Mouse (Mus musculus): ENCODE data around the gene Gadl1.
A peak's percentile ranks its signal among the peaks of the same experiment; 100 is the strongest.

Gene Gadl1

DNA sequence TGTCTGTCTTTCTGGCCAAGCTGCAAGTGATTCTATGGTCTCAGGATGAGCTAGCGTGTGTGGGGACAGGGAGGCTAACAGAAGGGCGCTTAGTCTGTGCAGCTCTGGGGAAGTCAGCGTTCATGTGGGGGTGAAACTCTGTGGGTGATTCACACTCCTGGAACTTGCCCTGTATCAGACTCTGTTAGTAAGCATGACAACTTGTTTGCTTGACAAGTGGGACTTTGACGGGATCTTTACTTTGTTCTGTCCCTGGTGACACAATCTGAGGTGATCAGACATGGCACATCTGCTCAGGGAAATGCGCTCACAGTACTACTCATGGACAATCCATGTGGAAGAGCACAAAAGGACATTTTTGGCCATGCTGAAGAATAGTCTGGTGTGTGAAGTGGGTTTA lies 178.0 kb downstream of the Gadl1 start:
- no peak for DNase-seq (ENCODE audit: low spot score in 2 of 2)

DNA sequence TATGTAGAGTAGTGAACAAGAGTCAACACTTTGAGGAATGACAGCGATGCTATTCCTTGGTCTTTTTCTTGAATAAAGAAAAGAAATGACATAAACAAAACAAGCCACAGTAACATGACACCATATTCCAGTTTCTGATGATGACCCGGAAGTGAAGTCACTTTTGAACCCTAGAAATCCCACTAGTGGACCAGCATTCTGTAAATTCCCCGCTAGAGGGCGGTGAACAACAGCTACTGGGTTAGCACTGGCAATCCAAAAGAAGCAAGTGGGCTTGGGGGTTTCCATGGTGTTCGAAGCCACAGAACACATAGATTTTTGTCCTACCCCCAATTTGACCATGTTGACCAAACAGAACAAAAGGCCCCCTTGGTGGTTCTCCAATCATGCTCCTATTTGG lies 178.6 kb downstream of the Gadl1 start:
- peak in 1 of 2 experiments; percentile 77 for DNase-seq (ENCODE audit: low spot score in 2 of 2)

DNA sequence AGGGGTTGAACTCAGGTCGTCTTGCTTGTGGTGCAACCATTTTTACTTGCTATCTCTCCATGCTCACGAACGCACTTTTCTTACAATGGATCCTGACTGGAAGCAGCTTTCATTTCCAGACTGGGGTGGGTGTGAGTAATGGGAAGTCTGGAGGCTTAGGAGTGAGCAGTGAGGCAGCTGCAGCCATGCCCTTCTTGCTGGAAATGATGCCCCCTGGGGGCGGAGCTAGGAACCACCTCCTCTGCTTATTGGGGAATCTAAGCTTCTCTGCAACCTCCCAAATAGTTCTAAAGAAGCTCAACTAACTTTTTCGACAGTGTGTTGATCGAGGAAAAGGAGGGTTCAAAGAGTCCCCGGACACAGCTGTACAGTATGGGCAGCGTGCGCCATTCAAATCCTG lies 179.7 kb downstream of the Gadl1 start:
- no peak for DNase-seq (ENCODE audit: low spot score in 2 of 2)

DNA sequence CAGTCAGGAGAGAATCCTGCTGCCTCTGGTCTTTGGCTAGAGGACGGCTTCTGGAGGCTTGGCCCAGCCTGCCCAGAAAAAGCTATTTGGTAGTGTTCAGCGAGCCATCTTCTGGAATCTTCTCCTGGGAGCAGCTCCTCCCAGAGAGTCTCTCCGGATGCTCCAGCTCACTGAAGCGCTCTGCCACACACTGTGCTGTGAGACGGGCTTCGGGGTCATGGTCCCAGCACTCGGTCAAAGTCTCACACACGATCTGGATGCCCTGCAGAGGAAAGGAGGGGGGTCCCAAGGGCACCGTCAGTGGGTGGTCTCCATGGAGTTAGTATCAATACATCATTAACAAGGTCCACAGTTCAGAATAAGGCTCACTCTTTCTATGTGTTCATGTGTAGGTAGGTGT lies 181.0 kb downstream of the Gadl1 start:
- no peak for DNase-seq (ENCODE audit: low spot score in 2 of 2)

DNA sequence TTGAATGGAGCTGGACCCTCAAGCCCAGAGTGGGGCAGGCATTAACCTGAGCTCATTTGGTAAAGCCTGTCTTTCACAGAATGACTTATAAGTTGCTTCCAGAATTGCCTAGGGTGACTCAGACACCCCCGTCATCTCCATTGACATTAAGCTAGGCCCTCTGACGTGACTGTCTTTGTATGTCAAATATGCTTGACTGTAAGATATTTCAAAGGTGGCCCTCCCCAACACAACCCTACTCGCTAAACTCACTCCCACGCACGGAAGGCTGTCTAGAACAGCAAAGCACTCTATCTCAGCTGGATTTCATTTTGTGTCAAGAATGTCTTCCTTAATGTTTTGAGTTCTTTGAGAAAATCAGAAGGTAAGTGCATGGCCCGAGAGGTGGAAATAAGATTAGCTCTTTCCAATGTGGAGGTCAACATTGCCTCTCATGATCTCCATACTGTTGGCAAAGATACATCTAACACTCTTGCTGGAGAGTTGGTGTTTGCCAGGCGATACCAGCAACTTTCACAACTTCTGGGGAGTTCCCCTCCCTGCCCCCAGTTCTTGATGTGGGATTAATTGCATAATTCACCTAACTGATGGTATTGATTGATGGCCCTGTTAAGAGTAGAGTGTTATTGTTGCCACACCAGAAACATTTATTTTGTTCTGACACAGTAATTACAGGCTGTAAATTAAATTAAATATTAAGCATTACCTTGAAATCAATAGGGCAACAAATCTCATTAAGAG lies 182.0 kb downstream of the Gadl1 start:
- DNase-seq (ENCODE audit: low spot score in 2 of 2) = peak in 1 of 2 experiments; percentile 28

DNA sequence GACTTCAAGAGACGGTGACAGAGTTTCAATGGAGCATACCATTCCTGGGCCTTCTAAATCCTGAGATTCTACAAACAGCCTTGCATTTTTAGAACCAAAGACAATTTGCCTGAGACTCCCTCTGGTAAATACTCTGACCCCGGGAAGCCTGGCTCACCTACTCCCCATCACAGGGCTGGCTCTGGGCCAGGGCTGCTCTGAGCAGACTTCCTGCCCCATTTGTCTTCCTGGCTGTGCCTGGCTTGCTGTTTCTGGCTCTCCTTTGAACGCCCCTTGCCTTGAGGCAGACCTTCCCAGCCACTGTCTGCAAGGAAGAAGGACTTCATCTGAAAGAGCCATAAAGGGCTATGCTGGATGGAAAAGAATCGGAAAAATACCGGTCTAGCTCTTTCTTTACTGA lies 182.7 kb downstream of the Gadl1 start:
- DNase-seq (ENCODE audit: low spot score in 2 of 2) = no peak

DNA sequence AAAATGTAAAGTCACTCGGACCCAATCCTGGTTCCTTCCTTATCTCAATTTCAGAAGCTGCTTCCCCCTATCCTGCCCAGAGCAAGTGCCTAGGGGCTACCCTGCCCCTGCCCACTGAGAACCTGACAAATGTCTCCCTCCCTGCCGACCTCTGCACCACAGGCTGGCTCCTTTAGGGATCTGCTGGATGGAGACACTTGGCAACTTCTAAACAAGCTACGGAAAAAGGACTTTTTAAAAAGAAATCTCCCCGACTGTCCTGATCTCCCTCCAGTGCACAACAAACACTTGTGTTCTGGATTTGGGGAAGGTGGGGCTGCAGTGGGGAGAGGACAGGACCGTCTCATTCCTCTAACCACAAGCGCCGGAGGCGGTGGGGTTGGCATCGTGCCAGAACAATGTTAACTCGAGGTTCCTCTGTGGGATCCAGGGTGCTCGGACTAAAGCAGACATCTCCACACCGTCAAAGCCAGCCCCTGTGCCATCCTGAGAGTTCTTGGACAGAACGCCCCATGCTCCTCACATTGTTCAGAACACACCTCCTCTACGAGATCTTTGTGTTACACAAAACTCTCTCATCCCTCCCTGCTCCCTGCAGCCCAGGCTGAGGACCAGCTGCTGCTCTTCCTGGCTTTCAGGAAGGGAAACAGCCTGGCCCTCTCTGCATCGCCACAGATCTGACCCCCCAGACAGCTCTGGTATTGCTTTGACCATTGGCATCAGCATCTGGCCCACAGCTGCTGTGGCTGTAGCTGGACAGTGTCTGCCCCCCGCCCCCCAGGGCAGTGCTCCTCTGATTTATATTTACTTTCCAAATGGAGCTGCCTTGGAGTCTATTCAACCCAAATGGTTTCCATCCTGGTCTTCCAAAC lies 189.7 kb downstream of the Gadl1 start:
- peak in 1 of 2 experiments; percentile 54 for DNase-seq (ENCODE audit: low spot score in 2 of 2)

DNA sequence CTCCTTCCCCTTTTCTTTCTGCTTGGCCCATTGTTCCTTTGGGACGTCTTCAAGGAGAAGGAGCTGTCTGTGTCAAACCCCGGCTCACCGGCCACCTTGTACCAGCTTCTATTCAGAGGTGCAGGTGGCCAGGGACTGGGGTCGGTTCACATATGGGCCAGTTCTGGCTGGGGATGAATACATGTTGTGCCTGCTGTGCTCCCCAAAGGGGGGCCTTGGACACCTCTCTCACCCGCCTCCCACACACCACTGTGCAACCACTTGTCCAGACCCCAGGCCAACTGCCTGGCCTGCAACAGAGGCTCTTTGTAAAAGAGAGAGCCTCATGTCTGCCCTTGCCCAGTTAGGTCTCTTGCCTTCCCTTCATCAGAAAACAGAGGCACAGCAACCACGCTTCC lies 190.3 kb downstream of the Gadl1 start:
- no peak for DNase-seq (ENCODE audit: low spot score in 2 of 2)

DNA sequence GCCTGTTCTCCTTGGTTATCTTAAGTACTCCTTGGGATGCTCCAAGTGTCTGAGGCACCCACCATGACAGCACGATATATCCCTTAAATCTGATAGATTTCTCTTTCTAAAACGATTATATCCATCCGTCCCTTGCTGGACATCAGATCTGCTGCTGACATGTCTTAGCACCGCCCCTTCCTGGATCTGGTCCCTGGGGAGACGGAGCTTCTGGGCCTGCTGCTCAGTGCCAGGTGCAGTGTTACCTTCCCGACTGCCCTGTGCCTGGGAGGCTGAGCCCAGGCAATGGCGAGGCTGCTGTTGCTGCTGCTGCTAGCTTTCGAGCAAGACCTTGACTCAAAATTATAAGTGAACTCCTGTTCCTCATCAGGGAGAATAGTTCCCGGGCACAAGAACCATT lies 190.8 kb downstream of the Gadl1 start:
- DNase-seq (ENCODE audit: low spot score in 2 of 2) = no peak

DNA sequence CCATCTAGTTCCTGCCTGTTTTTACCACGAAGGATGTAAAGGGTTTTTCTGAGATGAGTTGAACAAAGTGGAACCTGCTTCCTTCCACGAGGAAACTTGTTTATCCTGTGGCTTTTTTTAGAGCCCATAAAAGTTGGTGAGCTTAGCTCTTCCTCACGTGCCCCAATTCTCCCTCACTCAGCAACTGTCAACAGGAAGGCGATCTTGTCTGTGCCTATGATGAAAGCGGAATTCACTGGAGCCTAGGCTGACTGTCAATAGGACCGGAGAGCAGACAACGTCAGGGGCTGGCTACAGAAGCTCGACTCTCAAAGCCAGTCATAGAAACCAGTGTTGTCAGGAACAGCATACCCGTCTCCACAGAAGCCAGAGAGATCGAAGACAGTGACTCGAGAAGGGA lies 192.6 kb downstream of the Gadl1 start:
- DNase-seq (ENCODE audit: low spot score in 2 of 2) = no peak

DNA sequence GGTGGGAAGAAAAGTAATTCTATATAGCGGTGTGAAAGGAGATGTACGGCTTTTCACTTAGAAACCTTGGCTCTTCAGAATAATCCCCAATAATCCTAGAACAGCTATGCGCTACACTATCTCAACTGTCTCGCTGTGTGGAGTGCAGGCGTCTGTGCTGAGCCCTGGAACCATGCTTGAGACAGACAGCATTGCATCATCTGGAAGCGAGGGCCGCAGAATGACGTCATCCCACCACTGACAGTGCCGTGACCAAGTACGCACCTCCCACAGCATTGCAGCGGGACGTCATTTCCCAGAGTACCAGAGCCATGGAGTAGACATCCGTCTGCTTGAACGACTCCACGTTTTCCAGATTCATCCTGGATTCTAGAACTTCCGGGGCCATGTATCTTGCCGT lies 195.5 kb downstream of the Gadl1 start:
- DNase-seq (ENCODE audit: low spot score in 2 of 2) = no peak

DNA sequence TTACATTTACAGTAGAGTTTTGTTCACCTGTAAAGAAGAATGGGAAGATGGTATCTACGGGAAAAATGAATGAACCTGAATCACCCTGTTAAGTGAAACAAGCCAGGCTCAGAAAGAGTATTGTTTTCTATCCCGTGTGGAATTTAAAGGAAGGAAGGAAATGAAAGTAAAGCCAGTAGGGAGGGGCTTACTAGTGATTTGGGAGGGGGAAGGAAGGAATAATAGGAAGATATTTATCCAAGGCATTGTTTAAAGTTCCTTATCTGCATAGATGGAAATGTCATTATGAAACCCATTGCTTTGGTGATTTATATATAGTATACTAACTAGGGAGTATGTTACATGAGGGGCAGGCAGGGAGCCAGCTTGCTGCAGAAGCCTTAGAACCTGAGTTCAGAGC lies 199.5 kb downstream of the Gadl1 start:
- DNase-seq (ENCODE audit: low spot score in 2 of 2) = no peak

DNA sequence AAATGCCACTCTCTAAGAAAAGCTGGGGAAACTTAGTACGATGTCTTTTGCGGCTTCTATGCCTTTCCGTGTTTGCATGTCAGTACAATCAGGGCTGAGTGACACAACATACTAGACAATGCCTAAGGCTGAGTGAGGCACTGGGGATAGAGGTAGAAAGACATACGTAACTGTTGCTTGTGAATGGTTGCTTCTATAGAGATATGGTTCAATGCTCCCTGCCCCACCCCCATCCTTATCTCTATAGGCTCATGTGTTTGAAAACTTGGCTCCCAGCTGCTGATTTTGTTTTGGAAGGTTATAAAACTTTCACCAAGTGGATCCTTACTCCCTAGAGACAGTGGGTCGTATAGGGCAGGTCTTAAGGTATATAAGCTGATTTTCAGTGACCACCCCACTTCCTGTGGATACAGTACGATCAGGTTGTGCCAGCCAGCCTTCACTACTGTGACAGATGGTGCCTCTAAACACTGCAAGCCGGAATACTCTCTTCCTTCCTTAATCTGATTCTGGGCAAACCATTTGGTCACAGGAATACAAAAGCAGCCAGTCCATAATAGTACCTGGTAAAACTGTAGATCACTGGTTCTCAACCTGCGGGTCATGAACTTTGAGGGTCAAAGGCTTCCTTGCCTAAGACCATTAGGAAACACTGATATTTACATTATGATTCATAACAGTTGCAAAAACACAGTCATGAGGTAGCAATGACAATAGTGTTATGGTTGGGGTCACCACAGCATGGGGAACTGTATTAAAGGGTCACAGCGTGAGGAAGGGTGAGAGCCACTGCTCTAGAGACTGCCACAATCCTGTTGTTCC lies 202.1 kb downstream of the Gadl1 start:
- DNase-seq (ENCODE audit: low spot score in 2 of 2) = no peak

DNA sequence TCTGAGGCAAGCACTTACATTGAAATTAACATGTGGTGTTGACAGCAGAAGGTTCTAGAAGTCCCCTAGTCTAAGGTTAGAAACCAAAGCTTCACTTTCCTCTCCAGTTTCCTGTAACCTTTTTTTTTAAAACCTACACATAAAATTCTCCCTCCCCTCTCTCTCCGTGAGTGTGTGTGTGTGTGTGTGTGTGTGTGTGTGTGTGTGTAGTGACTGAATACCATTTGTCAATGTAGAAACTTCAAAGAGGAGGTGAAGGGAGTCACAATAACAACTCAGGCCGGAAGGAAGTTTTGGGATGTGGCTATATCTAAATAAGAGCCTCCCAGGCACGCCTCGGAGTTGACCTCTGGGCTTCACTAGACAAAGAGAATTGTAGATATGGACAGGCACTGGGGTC lies 205.1 kb downstream of the Gadl1 start:
- DNase-seq (ENCODE audit: low spot score in 2 of 2) = no peak

DNA sequence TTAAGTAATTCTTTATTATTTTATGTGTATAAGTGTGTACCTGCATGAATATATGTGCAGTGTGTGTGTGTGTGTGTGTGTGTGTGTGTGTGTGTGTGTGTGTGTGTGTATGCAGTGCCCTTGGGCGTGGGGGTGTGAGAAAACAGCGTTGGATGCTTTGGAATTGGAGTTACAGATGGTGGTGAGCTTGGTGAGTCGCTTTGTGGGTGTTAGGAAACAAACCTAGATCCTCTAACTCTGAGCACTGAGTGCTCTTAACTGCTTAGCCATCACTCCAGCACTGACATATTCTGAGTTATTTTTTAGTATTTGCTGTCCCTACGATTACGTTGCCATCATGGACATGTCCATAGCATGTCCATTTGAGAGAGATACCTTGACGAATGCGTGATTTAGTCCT lies 206.6 kb downstream of the Gadl1 start:
- no peak for DNase-seq (ENCODE audit: low spot score in 2 of 2)

DNA sequence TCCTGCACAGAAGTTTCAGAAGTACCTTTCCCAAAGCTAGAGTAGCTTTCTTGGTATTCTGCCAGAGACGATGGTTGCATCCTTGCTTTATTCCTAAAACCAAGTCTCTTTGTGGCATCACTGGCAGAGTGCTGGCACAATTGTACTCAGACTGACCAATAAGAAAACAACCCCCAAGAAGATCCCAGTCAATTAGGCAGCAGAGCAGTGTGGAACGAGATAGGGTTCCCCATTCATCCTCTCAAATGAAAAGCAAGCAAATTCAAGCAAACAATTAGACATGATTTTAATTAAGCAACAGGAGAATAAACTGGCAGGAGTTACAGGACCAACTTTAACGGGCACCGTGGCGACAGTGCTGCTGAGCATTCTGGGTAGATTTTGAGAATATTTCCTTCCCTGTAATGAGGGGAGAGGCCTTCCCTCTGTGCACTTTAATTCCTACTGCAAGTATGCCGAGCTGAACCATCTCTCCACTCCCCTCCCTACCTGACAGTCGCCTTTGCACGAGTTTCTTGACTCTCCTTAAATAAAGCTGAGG lies 209.1 kb downstream of the Gadl1 start:
- no peak for DNase-seq (ENCODE audit: low spot score in 2 of 2)

DNA sequence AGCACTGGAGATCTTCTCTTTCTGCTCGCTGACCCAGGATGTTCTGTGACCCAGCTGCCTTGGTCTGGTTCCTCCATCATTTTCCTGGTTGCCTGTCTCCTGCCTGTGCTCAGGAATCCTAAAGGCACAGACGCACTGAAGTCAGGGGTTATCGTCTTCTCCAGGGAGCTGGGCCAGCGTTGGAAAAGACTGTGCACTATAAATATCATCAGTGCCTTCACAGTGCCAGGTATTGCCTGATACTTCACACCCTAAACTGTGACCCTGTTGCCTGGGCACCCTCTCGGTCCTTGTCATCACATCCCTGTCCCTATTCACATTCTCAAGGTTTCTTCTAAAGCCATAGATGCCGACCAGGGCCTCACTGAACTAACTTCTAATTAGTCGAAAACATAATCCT lies 210.7 kb downstream of the Gadl1 start:
- no peak for DNase-seq (ENCODE audit: low spot score in 2 of 2)

DNA sequence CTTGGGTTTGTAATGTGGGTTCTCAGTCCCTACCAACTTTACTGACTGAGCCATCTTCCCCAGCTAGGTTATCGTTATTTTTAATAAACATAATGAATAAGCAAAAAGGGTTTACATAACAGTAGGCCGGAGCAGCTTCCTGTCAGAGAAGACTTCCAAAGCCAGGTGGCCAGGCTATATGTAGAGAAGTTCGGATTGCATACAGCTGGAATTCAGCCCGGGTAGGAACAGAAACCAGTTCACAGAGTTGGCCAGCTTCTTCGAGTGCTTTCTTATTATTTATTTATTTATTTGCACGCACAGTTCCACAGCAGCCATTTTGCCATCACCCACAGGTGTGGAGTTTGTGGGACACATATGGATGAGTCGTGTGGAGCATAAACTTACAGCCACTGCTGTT lies 212.2 kb downstream of the Gadl1 start:
- DNase-seq (ENCODE audit: low spot score in 2 of 2) = no peak

DNA sequence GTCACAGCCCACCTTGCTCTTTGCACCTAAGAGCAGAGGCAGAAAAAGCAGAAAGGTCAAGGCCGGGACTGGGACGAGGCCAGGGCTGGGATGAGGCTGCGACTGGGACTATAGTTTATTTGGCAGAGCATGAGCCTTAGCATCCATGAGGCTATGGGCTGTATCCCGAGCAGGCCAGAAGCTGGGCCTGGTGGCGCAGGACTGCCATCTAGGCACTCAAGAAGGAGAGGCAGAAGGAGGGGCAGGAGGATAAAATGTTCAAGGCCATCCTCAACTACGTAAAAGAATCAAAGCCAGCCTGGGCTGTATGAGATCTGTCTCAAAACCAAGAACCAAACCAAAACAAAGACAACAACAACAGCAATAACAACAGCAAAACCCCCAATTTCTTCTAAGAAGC lies 213.3 kb downstream of the Gadl1 start:
- no peak for DNase-seq (ENCODE audit: low spot score in 2 of 2)

DNA sequence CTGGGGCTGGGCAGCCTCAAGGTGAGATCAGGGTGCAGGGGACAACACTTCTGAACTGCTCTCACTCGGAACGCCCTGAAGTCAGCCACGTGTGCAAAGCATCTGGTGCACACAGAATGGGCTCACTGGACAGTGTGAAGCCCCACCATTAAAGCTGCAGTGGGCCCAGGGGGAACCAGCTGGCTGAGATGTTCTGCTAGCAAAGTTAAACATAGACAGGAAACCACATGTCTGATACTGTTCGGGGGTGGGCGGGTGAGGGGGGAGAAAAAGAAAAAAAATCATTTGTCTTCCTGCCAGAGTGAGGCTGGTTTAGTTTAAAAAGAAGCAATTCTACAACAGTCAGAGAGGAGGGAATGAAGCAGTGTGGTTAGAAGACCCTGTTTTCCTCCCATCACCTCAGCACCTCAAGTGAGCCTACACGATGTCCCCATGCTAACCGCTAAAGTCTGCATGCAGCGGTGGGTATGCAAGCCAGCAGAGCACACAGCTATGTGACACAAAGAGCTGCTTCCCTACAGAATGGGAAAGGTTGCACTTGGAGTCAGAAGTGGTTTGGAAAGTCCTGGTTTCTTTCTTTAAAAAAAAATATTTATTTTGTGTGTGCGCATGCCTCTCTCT lies 213.8 kb downstream of the Gadl1 start:
- DNase-seq (ENCODE audit: low spot score in 2 of 2) = no peak

All from left cerebral cortex, adult 9 months (tissue).